Mouse (Mus musculus) kidney, embryonic 16.5 days (tissue): Measurements from ENCODE around the gene Arid3c. TPM values are rescaled to one million over a fixed set of nuclear protein-coding genes. Genes with fewer than 3 reads are reported as not detected.

Experiments
- ATAC-seq: fragments of 200-750 bp; cut with Nextera tagmentation; 2 replicates; pipeline ENCODE4 v1.8.0; 2017; ENCODE audit warnings: moderate TSS enrichment; ENCODE audit not compliant: low FRiP score, low TSS enrichment
- H3K27ac ChIP-seq: fragments of 300-500 bp; sonication (generic); 2 replicates; pipeline ENCODE4 v1.5.1; 2014; ENCODE audit warnings: low read length
- H3K27me3 ChIP-seq: fragments of 300-500 bp; sonication (generic); 2 replicates; pipeline ENCODE4 v1.6.1; 2014; ENCODE audit warnings: low read length, control low read depth, mixed read lengths; ENCODE audit not compliant: insufficient read depth
- H3K36me3 ChIP-seq: fragments of 300-500 bp; sonication (generic); 2 replicates; pipeline ENCODE4 v1.6.1; 2014; ENCODE audit warnings: low read length, control low read depth, mixed read lengths; ENCODE audit not compliant: insufficient read depth
- H3K4me1 ChIP-seq: fragments of 300-500 bp; sonication (generic); 2 replicates; pipeline ENCODE4 v1.6.1; 2014; ENCODE audit warnings: low read length, control low read depth, mixed read lengths; ENCODE audit not compliant: insufficient read depth
- H3K4me2 ChIP-seq: fragments of 300-500 bp; sonication (generic); replicated peaks from 2 replicates; pipeline ENCODE4 v1.6.1; 2014; ENCODE audit warnings: low read depth, low read length
- H3K4me3 ChIP-seq: fragments of 300-500 bp; sonication (generic); 2 replicates; pipeline ENCODE4 v1.5.1; 2014; ENCODE audit warnings: mild to moderate bottlenecking, low read length
- H3K9ac ChIP-seq: fragments of 300-500 bp; sonication (generic); replicated peaks from 2 replicates; pipeline ENCODE4 v1.6.1; 2014; ENCODE audit warnings: low read length
- H3K9me3 ChIP-seq: fragments of 300-500 bp; sonication (generic); 2 replicates; pipeline ENCODE4 v1.6.1; 2016; ENCODE audit warnings: low read length, control low read depth
- WGBS: fragments of 180-500 bp; shearing (Covaris S2); extraction: QIAGEN DNeasy Blood & Tissue Kit; methylation state at CpG from one replicate; pipeline ENCODE4 v1.1.7; 2014; 5-methylcytosine and 5-hydroxymethylcytosine counted together
- polyA plus RNA-seq: library from polyadenylated mRNA; unstranded; fragments of >200 nt; fragmentation: Nextera tagmentation; extraction: Ambion mirVana; gene quantifications from 2 replicates; pipeline ENCODE4 v1.2.1, GENCODE M21; 2015

The Arid3c gene
- polyA plus RNA-seq, 1 experiment from 2014 or later = not detected

DNA sequence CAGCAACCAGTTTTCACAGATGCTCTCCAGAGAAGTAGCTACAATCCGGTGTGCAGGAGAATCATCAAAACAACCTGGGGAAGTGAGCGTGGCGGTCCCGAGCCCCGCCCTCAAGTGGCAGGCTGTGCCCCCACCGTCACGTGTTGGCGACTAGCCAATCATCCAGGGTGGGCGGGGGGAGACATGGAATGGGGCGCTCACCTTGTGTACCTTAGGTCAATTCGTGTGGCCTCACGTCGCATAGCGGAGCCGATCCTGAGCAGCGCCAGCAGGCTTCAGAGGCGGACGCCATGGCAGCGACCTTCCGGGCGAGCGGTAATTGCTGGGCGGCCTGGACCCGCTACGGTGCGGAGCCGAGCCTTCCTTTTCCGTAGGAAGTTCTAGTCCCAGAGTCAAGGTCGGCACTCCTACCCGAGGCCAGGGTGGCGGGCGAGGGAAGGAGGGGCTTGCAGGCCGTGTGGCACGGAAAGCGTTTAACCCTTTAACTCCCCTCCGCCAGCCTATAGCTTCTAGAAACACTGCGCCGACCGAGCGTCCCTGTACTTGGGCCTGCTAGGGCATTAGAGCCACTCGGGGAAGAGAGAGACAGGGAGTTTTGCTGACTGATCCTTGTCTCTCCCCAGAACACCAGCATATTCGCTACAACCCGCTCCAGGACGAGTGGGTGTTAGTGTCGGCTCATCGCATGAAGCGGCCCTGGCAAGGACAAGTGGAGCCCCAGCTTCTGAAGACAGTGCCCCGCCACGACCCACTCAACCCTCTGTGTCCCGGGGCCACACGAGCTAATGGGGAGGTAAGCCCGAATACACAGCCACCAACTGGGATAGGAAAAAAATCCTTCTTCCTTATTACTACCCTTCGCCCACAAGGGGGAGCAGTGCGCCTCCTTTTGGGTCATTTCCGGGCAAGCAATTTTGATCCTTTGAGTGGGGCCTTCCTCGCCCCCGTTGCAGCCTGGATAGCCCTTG is 24.7 kb upstream of the Arid3c start, which contains the start of gene Sigmar1:
Gene Sigmar1 (minus strand): TSS at position 820 of the 968 bp plus-strand sequence.
- peak within 1 kb of the TSS; percentile 62 for H3K4me3 ChIP-seq
- H3K9me3 ChIP-seq = no peaks in the 10 kb centered on the region
- peak within 1 kb of the TSS; percentile 84 for H3K4me2 ChIP-seq
- H3K27ac ChIP-seq = peak within 1 kb of the TSS; percentile 89
- peak within 1 kb of the TSS; percentile 82 for H3K9ac ChIP-seq
- ATAC-seq = peak; percentile 69
- peaks cover 27% of the 10 kb centered on the region for H3K4me1 ChIP-seq
- H3K27me3 ChIP-seq = no peaks in the 10 kb centered on the region
- no peaks in the 10 kb centered on the region for H3K36me3 ChIP-seq
- under 1% methylated on average over 57 of the region's 57 CpGs for WGBS

DNA sequence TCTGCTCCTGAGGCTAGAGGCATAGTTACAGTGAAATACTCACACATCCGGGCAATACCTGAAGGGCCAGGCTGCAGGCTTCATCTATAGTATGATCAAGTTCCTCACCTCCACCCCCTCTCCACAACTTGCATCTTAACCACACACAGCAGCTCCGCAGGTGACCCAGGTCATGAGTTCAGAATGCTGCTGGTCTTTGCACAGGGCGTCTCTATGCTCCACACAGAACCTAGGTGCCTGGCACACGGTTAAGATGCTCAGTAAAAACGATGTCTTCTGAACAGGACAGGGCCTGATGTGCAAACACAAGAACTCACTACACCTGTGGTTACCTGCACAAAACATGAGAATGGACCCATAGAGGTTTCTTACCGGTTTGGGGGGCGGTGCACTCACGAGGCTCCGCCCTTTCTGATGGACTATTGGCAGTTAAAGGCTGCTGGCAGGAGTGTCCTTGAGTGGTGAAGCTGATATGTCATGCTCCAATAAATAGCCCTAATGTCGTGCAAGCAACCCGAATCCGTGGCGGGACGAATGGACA is 23.9 kb upstream of the Arid3c start, which contains the start of gene Galt:
Gene Galt (plus strand): TSS at position 432 of the 541 bp plus-strand sequence.
- peak; percentile 58 for ATAC-seq
- H3K9me3 ChIP-seq = no peaks in the 10 kb centered on the region
- H3K4me3 ChIP-seq = peak within 1 kb of the TSS; percentile 62
- no peaks in the 10 kb centered on the region for H3K36me3 ChIP-seq
- no peaks in the 10 kb centered on the region for H3K27me3 ChIP-seq
- peak within 1 kb of the TSS; percentile 89 for H3K27ac ChIP-seq
- H3K4me2 ChIP-seq = peak within 1 kb of the TSS; percentile 84
- H3K4me1 ChIP-seq = peaks cover 22% of the 10 kb centered on the region
- 13% methylated on average over 14 of the region's 14 CpGs for WGBS
- H3K9ac ChIP-seq = peak within 1 kb of the TSS; percentile 82

DNA sequence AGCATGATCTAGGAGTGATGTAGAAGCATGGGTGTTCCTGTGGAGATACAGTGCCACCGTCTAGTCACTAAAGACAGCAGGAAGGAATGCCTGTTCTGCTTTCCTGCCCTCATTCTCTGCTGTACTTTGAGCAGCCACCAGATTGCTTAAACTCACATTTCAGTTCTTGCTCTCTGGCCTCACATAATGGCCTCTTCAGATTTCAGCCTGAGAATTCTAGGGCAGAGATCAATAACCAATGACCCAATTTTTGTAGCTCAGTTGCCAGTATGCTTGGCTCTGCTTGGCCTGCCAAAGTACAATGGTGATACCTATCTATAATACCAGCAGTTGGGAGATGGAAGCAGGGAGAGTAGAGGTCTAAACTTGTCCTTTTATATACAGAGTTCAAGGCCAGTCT is 14.1 kb upstream of the Arid3c start:
- Histone ChIP-seq H3K36me3 (peaks cover 4% of the 10 kb centered on the region; the same call in 1 of the 2 replicates), H3K9me3 (peaks cover 14% of the 10 kb centered on the region), H3K9ac (no peak overlapping the region), H3K4me3 (no peak overlapping the region), H3K4me2 (no peak overlapping the region), H3K4me1 (peaks cover 5% of the 10 kb centered on the region), H3K27ac (no peak overlapping the region), H3K27me3 (no peaks in the 10 kb centered on the region)
- 83% methylated on average over 1 of the region's 1 CpGs for WGBS
- ATAC-seq = no peak

DNA sequence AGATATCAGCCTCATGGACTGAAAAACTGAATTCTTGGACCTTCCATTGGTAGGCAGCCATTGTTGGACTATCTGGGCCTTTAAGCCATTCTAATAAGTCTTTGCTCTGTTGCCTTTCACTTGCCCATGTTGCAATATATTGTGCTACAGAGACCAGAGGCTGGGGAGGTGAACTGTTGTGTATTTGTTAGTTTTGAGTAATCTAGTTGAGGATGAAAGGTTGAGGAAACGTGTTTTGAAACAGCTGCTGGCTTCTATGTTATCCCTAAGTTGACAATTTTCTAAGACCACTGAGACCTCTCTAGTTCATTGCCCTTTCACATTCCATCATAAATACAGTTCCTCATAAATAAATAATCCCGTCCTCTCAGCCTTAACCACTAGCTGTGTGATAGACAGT is 13.2 kb upstream of the Arid3c start:
- H3K27ac ChIP-seq = no peak overlapping the region
- H3K9ac ChIP-seq = no peak overlapping the region
- no peak for ATAC-seq
- no peak overlapping the region for H3K4me3 ChIP-seq
- H3K4me1 ChIP-seq = peaks cover 12% of the 10 kb centered on the region
- H3K9me3 ChIP-seq = peaks cover 14% of the 10 kb centered on the region
- peaks cover 9% of the 10 kb centered on the region; the same call in 1 of the 2 replicates for H3K36me3 ChIP-seq
- no peak overlapping the region for H3K4me2 ChIP-seq
- H3K27me3 ChIP-seq = no peaks in the 10 kb centered on the region
- 59% methylated on average over 2 of the region's 2 CpGs for WGBS

DNA sequence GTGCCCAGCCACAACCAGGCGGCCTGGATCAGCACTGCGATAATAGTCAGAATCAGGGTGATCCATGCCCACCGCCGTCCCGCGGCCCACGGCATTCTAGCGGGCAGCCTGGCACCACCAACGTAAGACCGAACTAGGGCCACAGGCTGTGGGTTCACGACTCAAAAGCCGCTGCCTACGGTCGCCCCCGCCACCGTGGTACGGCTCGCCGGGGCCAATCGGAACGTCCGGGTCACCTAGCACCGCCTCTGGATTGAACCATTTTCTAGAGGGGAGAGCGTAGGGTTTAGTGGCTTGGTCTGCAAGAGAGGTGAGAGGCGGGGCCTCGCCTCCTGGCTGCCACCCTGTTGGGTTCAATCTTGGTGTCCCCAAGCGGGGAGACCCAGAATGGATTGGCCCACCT is 10.2 kb upstream of the Arid3c start:
- Histone ChIP-seq H3K36me3 (peaks cover 15% of the 10 kb centered on the region; the same call in 1 of the 2 replicates), H3K9ac (peak overlapping the region; percentile 83)
- under 1% methylated on average over 27 of the region's 27 CpGs for WGBS

DNA sequence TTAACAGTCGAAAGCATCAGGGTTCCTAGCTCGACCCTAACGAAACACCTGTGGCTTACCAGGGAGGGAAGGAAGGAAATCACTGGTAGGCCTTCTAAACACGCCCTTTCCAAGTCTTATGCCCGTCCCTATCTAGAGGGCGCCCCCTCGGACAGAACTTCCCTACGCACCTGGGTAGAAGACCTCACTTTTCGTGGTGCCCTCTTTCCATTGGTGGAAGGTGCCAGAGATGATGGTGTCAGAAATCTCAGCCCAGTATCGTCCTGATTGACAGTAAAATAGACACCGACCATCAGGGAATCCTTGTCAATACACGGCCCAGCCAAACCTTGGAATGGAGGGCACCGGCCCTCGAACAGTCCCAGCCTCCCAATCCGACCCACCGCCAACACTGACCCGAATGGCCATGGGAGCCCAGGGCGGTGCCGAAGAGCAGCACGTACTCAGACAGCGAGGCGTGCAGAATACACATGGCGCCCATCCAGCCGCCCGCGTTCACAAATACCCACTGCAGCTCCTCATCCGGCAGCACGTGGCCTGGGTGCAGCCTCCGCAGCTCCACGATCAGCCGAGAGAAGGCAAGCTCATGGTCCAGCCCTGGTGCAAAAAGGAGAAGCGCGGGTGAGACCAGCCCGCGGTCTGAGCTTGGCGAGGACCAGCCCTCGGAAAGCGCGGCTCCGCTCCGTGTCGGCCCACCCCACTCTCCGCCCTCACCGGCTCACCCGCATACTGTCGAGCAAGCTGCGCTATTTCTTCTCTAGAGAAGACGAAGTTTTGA is 9.6 kb upstream of the Arid3c start:
- under 1% methylated on average over 48 of the region's 48 CpGs for WGBS
- H3K4me1 ChIP-seq = peaks cover 12% of the 10 kb centered on the region
- peaks cover 12% of the 10 kb centered on the region; the same call in 1 of the 2 replicates for H3K36me3 ChIP-seq
- H3K9me3 ChIP-seq = no peaks in the 10 kb centered on the region
- H3K4me3 ChIP-seq = peak overlapping the region; percentile 80
- no peaks in the 10 kb centered on the region for H3K27me3 ChIP-seq
- H3K27ac ChIP-seq = peak overlapping the region; percentile 84
- peak; percentile 84 for ATAC-seq
- peak overlapping the region; percentile 98 for H3K4me2 ChIP-seq
- peak overlapping the region; percentile 83 for H3K9ac ChIP-seq

More for the DNA sequence above, 10.2 kb upstream of the Arid3c start:
- ATAC-seq = peak; percentile 98
- Histone ChIP-seq H3K4me2 (peak overlapping the region; percentile 98), H3K27ac (peak overlapping the region; percentile 84), H3K4me3 (peak overlapping the region; percentile 80), H3K27me3 (no peaks in the 10 kb centered on the region), H3K9me3 (peaks cover 4% of the 10 kb centered on the region), H3K4me1 (peaks cover 12% of the 10 kb centered on the region)

DNA sequence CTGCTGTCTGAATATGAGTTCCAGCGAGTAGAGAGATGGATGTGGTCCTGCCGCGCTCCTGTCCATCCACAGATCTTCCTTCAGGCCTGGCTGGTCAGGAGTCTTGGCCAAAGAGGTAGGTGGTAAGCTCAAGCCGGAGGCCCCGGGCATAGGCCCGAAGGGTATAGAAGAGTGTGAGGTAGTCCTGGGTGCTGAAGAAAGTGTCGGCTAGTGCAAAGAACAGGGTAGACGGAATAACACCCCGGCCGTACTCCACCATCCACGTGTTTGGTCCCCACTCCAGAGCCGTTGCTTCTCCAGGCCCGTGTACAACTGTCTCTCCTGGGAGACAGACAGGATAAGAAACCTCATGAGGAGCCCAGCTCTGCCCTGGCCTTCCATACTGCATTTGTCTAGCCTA is 8.3 kb upstream of the Arid3c start:
- peaks cover 12% of the 10 kb centered on the region; the same call in 1 of the 2 replicates for H3K36me3 ChIP-seq
- no peak for ATAC-seq
- H3K27me3 ChIP-seq = no peaks in the 10 kb centered on the region
- H3K9ac ChIP-seq = no peak overlapping the region
- H3K9me3 ChIP-seq = no peaks in the 10 kb centered on the region
- WGBS = 96% methylated on average over 13 of the region's 13 CpGs
- peaks cover 12% of the 10 kb centered on the region for H3K4me1 ChIP-seq
- no peak overlapping the region for H3K4me3 ChIP-seq
- no peak overlapping the region for H3K4me2 ChIP-seq
- no peak overlapping the region for H3K27ac ChIP-seq

DNA sequence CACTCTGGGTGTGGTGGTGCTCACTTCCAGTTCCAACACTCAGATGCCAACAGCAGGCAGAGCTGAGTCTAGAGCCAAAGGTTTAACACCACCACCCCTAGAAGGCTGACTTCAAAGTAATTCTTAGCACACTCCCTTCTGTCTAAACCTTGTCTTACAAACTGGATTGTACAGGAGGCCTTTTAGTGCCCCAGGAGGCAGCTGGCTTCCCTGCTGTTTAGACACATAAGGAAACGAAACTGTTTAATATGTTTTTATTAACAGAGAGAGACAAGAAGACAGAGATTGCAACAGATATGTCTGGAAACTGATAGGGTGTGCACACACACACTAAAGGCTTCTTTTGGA is 7.3 kb upstream of the Arid3c start:
- no peak overlapping the region for H3K27ac ChIP-seq
- WGBS = 57% methylated on average over 1 of the region's 1 CpGs
- ATAC-seq = no peak
- H3K4me3 ChIP-seq = no peak overlapping the region
- peaks cover 12% of the 10 kb centered on the region; the same call in 1 of the 2 replicates for H3K36me3 ChIP-seq
- peaks cover 7% of the 10 kb centered on the region for H3K27me3 ChIP-seq
- peaks cover 12% of the 10 kb centered on the region for H3K4me1 ChIP-seq
- H3K9ac ChIP-seq = no peak overlapping the region
- no peak overlapping the region for H3K4me2 ChIP-seq
- no peaks in the 10 kb centered on the region for H3K9me3 ChIP-seq

DNA sequence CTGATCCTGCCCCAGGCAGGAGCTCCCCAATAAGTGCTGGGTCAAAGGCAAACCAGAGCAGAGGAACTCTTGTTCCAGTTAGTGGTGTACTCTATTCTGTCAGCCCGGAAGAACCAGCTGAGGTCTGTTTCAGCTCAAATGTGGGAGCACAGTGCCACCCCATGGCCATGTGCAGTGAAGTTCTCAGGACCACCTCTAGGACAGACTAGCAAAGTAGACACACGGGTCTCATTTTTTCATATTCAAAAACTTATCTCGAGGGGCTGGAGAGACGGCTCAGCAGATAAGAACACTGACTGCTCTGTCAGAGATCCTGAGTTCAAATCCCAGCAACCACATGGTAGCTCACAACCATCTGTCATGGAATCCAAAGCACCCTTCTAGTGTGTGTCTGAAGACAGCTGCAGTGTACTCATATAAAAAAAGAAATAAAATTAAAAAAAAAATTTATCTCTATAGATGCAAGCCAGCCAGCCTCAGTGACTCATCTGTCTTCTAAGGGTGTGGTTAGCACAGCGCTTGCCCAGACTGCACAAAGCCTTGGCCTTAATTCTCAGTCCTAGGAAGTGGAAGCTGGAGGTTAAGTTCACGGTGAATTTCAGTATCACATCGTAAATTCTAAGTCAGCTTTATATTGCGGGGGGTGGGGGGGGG is 6.8 kb upstream of the Arid3c start:
- Histone ChIP-seq H3K4me2 (no peak overlapping the region), H3K36me3 (peaks cover 12% of the 10 kb centered on the region; the same call in 1 of the 2 replicates), H3K9ac (no peak overlapping the region), H3K27ac (no peak overlapping the region), H3K27me3 (peaks cover 12% of the 10 kb centered on the region), H3K4me3 (no peak overlapping the region), H3K4me1 (peaks cover 12% of the 10 kb centered on the region), H3K9me3 (no peaks in the 10 kb centered on the region)
- WGBS = 37% methylated on average over 8 of the region's 8 CpGs
- ATAC-seq = no peak
